Mouse (Mus musculus): ENCODE measurements at regions not wholly inside any gene's neighbourhood (a gene's known extent, or its start where the extent isn't known, plus 50 kb on each side); places are given as distances from the start of the nearest gene placed in this dataset.

GRCm38 (mm10) chr2:77358176-77358575 lies 77.8 kb upstream of the Sestd1 start:
- no peak for DNase-seq (ENCODE audit: low spot score)

- DNase-seq (ENCODE audit: low spot score), result no peak
These were observed 76.4 kb upstream of the Sestd1 start for GRCm38 (mm10) chr2:77356798-77357197.

GRCm38 (mm10) chr2:77351987-77352628 lies 71.7 kb upstream of the Sestd1 start:
- no peak for DNase-seq (ENCODE audit: low spot score)

- no peak for DNase-seq (ENCODE audit: low spot score)
These were observed 66.6 kb upstream of the Sestd1 start for GRCm38 (mm10) chr2:77347027-77347426.

GRCm38 (mm10) chr2:77343736-77344440 lies 63.5 kb upstream of the Sestd1 start:
- no peak for DNase-seq (ENCODE audit: low spot score)

GRCm38 (mm10) chr2:77342416-77342815 lies 62.0 kb upstream of the Sestd1 start:
- DNase-seq (ENCODE audit: low spot score), result no peak

- peak; percentile 83 for DNase-seq (ENCODE audit: low spot score)
These were observed 61.4 kb upstream of the Sestd1 start for GRCm38 (mm10) chr2:77341575-77342332.

- no peak for DNase-seq (ENCODE audit: low spot score)
These were observed 59.7 kb upstream of the Sestd1 start for GRCm38 (mm10) chr2:77340076-77340475.

- no peak for DNase-seq (ENCODE audit: low spot score)
These were observed 57.5 kb upstream of the Sestd1 start for GRCm38 (mm10) chr2:77337786-77338406.

- no peak for DNase-seq (ENCODE audit: low spot score)
These were observed 56.9 kb upstream of the Sestd1 start for GRCm38 (mm10) chr2:77337318-77337717.

- DNase-seq (ENCODE audit: low spot score), result no peak
These were observed 56.4 kb upstream of the Sestd1 start for GRCm38 (mm10) chr2:77336810-77337209.

GRCm38 (mm10) chr2:77334706-77335105 lies 54.3 kb upstream of the Sestd1 start:
- DNase-seq (ENCODE audit: low spot score), result no peak

GRCm38 (mm10) chr2:77333394-77334079 lies 53.1 kb upstream of the Sestd1 start:
- no peak for DNase-seq (ENCODE audit: low spot score)

Data from yolk sac, embryonic 10.5 days (tissue).